Mouse (Mus musculus): ENCODE data around the gene Nckap5.

- TF ChIP-seq CTCF (IDR thresholded peaks at IDR 0.05; ENCODE audit: control insufficient read depth, insufficient read depth, insufficient read length), result no peak
- TF ChIP-seq USF1 (IDR thresholded peaks at IDR 0.05; ENCODE audit: low read depth), result no peak
- TF ChIP-seq MYOG (IDR thresholded peaks at IDR 0.05; ENCODE audit: control insufficient read depth, extremely low read depth, insufficient read length), result no peak
- no peak for TF ChIP-seq CEBPB (IDR thresholded peaks at IDR 0.05; ENCODE audit: low read depth)
- no peak for TF ChIP-seq MAX (IDR thresholded peaks at IDR 0.05)
Observed at GRCm38 (mm10) chr1:126544471-126544870, 286.1 kb downstream of the Nckap5 start.

All from C2C12 (cell line).